Mouse (Mus musculus) E14TG2a.4 (cell line): ENCODE data around the gene Igf1r.

Experiments
- CTCF ChIP-seq: conservative IDR thresholded peaks from 2 replicates; pipeline ENCODE4 v1.5.1; 2014; ENCODE audit warnings: low read length
- POU5F1 ChIP-seq: IDR thresholded peaks from 2 replicates; pipeline ENCODE4 v1.6.1; 2014; ENCODE audit warnings: low read length, borderline replicate concordance

DNA sequence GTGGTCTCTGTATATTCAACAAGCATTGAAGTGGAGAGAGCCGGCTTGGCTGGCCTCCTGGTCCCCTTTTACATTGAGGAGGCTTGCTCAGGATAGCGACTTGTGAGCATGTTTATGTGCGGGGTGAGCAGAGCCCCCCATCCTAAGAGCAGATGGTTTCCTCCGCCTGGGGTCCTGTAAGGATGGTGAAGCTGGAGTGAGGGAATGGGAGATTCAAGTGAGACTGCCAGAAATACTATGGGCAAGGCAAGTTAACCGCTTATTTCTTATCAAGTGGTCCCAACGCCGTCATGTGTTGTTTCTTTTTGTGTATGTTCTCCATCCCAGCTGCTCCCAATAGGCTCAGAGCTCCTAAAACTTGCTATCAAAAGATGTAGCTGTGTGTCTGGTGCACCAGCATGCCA lies 175.6 kb downstream of the Igf1r start:
- TF ChIP-seq CTCF (no peak), POU5F1 (no peak)
